Mouse (Mus musculus): ENCODE measurements around the gene Dyrk1b.
"Not testable (repeated sequence)": the region's sequence is repeated elsewhere in the genome, so short reads cannot be mapped to it uniquely, and the experiment has no call there.

Dyrk1b gene

GRCm38 (mm10) chr7:28195414-28196098 is 16.3 kb downstream of the Dyrk1b start:
- DNase-seq (ENCODE audit: low spot score), result no peak

DNA sequence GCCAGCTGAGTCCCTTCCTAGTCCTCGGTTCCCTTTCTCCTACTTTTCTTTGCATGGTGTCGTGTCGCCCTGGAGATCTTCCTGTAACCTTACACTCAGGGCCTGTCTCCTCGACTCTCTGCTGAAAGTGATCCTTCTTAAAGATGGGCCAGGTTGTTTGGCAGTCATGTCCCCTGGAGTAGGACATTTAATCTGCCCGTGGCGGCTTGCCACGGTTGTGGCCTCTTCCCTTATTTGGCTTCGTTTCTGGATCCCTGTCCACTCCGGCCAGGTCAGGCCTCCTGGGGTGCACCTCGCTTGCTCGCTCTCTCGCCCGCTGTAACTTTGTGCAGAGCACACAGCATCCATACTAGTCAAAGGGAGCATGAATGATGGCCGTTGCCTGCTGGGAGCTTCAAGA is 17.3 kb downstream of the Dyrk1b start:
- DNase-seq (ENCODE audit: low spot score), result no peak

- DNase-seq (ENCODE audit: low spot score), result no peak
Measured at GRCm38 (mm10) chr7:28199054-28199453, 19.8 kb downstream of the Dyrk1b start.

DNA sequence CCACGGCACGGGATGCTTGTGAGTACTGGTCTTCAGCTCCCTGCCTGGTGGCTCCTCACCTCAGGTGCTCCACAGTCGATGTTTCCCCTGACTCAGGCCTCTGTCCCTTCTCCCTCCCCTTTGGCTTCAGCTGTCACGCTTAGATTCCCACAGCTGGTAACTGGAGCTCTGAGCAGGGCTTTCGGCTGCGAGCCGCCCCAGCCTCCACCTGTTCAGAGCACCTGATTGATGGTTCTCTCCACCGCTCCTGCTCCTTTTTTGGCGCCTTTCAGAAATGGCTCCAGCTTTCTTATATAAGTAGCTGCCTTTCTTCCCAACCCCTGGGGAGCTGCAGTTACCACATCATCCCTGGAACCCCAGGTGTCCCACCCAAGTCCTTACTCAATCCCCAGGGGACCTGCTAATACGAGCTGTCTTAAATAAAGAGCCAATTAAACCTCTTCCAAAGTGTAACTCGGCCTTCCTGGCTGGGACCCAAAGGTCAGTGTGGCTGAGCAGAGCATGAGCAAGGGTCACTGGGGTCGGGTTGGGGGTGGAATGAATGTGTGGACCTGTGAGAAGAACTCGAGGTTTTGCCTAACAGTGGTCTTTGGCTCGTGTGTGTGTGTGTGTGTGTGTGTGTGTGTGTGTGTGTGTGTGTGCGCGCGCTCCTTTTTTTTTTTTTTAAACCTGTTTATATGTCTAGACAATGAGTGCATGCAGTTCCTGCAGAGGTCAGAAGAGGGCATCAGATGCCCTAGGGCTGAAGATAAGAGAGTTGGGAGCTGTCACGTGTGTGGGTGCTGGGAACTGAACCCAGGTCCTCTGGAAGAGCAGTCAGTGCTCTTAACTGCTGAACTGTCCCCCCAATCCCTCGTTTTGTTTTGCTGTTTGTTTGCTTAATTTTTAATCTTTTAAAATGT is 24.2 kb downstream of the Dyrk1b start:
- DNase-seq (ENCODE audit: low spot score), result no peak

GRCm38 (mm10) chr7:28206044-28206600 is 26.9 kb downstream of the Dyrk1b start:
- no peak for DNase-seq (ENCODE audit: low spot score)

DNA sequence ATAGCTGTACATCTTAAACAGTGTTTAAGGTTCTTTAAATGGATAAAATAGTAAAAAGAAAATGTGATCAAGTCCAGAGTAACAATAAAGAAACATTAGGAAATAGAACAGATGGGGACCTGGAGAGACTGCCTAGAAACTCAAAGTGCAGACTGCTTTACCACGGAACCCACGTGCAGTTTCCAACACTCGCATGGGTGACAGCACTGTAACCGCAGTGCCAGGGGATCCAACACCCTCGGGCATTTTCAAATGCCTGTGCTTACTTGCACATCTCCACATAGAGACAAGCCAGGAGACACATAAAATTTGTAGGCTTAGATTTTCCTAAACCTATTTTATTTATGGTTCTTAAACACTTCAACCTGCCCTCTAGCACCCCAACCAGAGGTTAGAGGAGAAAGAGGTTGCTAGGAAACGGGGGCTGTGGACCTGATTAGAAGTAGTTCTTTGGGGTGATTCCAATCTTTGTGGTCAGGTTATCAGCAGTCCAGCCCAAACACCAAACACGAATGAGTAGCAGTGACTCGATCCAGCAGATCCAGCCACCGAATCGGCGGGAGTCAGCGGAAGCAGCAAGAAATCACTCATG is 29.2 kb downstream of the Dyrk1b start:
- DNase-seq (ENCODE audit: low spot score), result peak; percentile 31

GRCm38 (mm10) chr7:28208988-28209508 is 29.8 kb downstream of the Dyrk1b start:
- DNase-seq (ENCODE audit: low spot score), result peak; percentile 65

GRCm38 (mm10) chr7:28210731-28211130 is 31.5 kb downstream of the Dyrk1b start:
- DNase-seq (ENCODE audit: low spot score), result peak; percentile 42

DNA sequence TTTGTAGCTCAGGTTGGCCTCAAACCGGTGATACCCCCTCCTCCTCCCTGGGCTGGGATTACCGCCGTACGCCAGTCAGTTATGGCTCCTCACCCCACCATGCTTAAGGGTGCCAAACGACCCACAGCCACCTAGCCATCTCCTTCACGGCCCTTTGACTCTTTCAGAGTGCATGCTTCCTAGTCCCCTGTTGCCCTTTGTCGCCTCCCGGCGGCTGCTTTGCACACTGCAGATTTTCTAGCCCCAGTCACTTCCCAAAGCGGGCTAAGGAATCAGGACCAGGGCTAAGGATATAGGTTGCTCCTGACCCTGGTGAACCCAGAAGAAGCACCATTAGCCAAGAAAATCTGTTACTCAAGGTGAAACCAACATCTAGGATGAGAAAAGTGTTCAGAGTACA is 34.9 kb downstream of the Dyrk1b start:
- peak; percentile 87 for DNase-seq (ENCODE audit: low spot score)

- not testable (repeated sequence) for DNase-seq (ENCODE audit: low spot score)
Measured at GRCm38 (mm10) chr7:28215950-28216349, 36.7 kb downstream of the Dyrk1b start.

DNA sequence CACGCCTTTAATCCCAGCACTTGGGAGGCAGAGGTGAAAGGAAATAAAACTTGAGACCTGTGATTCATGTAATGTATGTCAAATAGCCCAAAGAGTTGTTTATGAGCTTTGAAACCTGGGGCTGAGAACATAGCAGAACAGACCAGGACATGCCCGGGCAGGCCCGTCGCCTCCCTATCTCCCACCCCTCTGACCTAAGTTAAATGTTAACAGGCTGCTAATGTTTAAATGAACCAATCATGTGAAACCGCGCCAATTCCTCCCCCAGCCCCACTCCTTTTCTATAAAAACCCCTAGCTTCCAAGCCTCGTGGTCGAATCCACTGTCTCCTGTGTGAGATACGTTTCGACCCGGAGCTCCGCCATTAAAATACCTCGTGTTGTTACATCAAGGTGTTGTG is 38.5 kb downstream of the Dyrk1b start:
- DNase-seq (ENCODE audit: low spot score), result not testable (repeated sequence)

DNA sequence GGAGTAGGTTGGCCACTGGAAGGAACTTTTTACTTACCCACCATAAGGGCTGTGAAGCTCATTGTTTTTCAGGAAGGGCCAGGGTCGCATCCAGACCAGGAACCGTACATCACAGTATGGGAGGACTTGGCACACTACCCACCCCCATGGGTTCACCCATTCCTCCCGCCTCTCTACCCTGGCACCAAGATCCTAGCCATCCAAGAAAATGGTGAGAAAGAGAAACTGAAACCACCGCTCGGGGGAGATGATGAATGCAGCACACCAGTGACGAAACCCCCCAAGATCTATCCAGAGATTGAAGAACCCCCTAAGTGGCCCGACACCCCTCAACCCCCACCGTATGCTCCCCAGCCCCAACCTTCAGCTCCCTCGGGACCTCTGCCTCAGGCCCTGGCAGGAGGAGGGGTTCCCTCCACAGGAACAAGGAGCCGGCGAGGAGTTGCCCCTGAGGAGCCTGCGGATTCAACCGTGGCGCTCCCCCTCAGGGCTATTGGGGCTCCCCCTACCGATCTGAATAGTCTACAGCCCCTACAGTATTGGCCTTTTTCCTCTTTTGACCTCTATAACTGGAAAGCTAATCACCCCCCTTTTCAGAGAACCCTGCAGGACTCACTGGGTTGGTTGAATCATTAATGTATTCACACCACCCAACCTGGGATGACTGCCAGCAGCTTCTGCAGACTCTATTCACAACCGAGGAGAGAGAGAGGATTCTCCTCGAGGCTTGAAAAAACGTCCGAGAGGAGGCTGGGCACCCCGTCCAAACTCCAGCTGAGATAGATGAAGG is 39.9 kb downstream of the Dyrk1b start:
- not testable (repeated sequence) for DNase-seq (ENCODE audit: low spot score)

DNA sequence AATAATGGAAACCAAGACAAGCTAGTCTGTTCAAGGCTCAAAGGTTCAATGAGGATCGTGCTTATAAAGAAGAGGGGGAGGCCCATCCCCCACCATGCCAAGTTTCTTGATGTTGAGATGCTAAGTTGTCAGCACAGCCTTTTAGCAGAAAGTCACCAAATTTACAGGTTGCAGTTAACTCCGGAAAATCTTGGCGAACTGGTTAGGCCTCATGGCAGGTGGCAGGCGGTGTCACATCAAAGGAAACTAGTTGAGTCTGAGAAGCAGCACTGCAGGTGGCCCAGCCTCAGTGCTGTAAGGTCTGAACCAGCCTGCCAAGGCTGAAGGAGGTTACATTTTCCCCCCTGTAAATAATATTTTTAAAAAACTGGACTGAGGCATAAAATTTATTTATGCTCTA is 47.6 kb downstream of the Dyrk1b start:
- not testable (repeated sequence) for DNase-seq (ENCODE audit: low spot score)

GRCm38 (mm10) chr7:28227421-28227820 is 48.2 kb downstream of the Dyrk1b start:
- not testable (repeated sequence) for DNase-seq (ENCODE audit: low spot score)
